Mouse (Mus musculus): ENCODE measurements around the gene Anks1b.

GRCm38 (mm10) chr10:90357169-90357907 is 484.0 kb downstream of the Anks1b start:
- TF ChIP-seq CTCF (IDR thresholded peaks at IDR 0.05; ENCODE audit: low read depth) (no peak), EP300 (optimal IDR thresholded peaks at IDR 0.05) (no peak)
